Mouse (Mus musculus) hindbrain, embryonic 13.5 days (tissue): ENCODE measurements around the gene Thrb. TPM values are rescaled to one million over a fixed set of nuclear protein-coding genes. Genes with fewer than 3 reads are reported as not detected.

Experiments
- ATAC-seq: fragments of 200-750 bp; cut with Nextera tagmentation; 2 replicates; pipeline ENCODE4 v1.8.0; 2017; ENCODE audit warnings: moderate TSS enrichment; ENCODE audit not compliant: low FRiP score
- H3K27ac ChIP-seq: fragments of 300-500 bp; sonication (generic); 2 replicates; pipeline ENCODE4 v1.5.1; 2015; ENCODE audit warnings: inconsistent platforms, mild to moderate bottlenecking, moderate library complexity
- H3K27me3 ChIP-seq: fragments of 300-500 bp; sonication (generic); 2 replicates; pipeline ENCODE4 v1.6.1; 2015; ENCODE audit warnings: mild to moderate bottlenecking, inconsistent platforms
- H3K36me3 ChIP-seq: fragments of 300-500 bp; sonication (generic); 2 replicates; pipeline ENCODE4 v1.6.1; 2015; ENCODE audit warnings: mild to moderate bottlenecking, inconsistent platforms
- H3K4me1 ChIP-seq: fragments of 300-500 bp; sonication (generic); replicated peaks from 2 replicates; pipeline ENCODE4 v1.6.1; 2015; ENCODE audit warnings: inconsistent platforms
- H3K4me2 ChIP-seq: fragments of 300-500 bp; sonication (generic); 2 replicates; pipeline ENCODE4 v1.6.1; 2015; ENCODE audit warnings: inconsistent platforms, mild to moderate bottlenecking, moderate library complexity
- H3K4me3 ChIP-seq: fragments of 300-500 bp; sonication (generic); 2 replicates; pipeline ENCODE4 v1.5.1; 2015; ENCODE audit warnings: mild to moderate bottlenecking, inconsistent platforms
- H3K9ac ChIP-seq: fragments of 300-500 bp; sonication (generic); 2 replicates; pipeline ENCODE4 v1.6.1; 2015; ENCODE audit warnings: mild to moderate bottlenecking, inconsistent platforms
- H3K9me3 ChIP-seq: fragments of 300-500 bp; sonication (generic); 2 replicates; pipeline ENCODE4 v1.6.1; 2016; ENCODE audit warnings: inconsistent platforms
- WGBS: fragments of 180-500 bp; shearing (Covaris S2); methylation state at CpG from one replicate; pipeline ENCODE4 v1.1.7; 2015; 5-methylcytosine and 5-hydroxymethylcytosine counted together
- polyA plus RNA-seq: library from polyadenylated mRNA; unstranded; fragments of >200 nt; fragmentation: Nextera tagmentation; extraction: Ambion mirVana; gene quantifications from 2 replicates; pipeline ENCODE4 v1.2.1, GENCODE M21; 2015

The Thrb gene
- polyA plus RNA-seq, 1 experiment from 2014 or later, result 0.92 TPM

- no peak overlapping the region for H3K27ac ChIP-seq
- 67% methylated on average over 4 of the region's 4 CpGs for WGBS
- no peaks in the 10 kb centered on the region for H3K27me3 ChIP-seq
- no peaks in the 10 kb centered on the region for H3K4me1 ChIP-seq
- no peaks in the 10 kb centered on the region for H3K36me3 ChIP-seq
- H3K4me3 ChIP-seq, result no peak overlapping the region
- H3K9me3 ChIP-seq, result peaks cover 3% of the 10 kb centered on the region; the same call in 1 of the 2 replicates
- no peak overlapping the region for H3K4me2 ChIP-seq
- no peak for ATAC-seq
- no peak overlapping the region for H3K9ac ChIP-seq
Observed at GRCm38 (mm10) chr14:17811051-17811450, 151.0 kb downstream of the Thrb start.

- no peaks in the 10 kb centered on the region for H3K27me3 ChIP-seq
- WGBS, result 78% methylated on average over 5 of the region's 5 CpGs
Observed at GRCm38 (mm10) chr14:17812414-17812813, 152.4 kb downstream of the Thrb start.

GRCm38 (mm10) chr14:17815103-17815502 lies 155.0 kb downstream of the Thrb start:
- Histone ChIP-seq H3K9ac (no peak overlapping the region), H3K4me1 (no peaks in the 10 kb centered on the region), H3K4me2 (no peak overlapping the region), H3K36me3 (no peaks in the 10 kb centered on the region), H3K27ac (no peak overlapping the region), H3K4me3 (no peak overlapping the region), H3K9me3 (no peaks in the 10 kb centered on the region), H3K27me3 (no peaks in the 10 kb centered on the region)
- ATAC-seq, result no peak
- 77% methylated on average over 2 of the region's 2 CpGs for WGBS

More at GRCm38 (mm10) chr14:17812414-17812813, 152.4 kb downstream of the Thrb start:
- no peak for ATAC-seq
- Histone ChIP-seq H3K4me2 (no peak overlapping the region), H3K4me1 (no peaks in the 10 kb centered on the region), H3K9ac (no peak overlapping the region), H3K9me3 (no peaks in the 10 kb centered on the region), H3K4me3 (no peak overlapping the region), H3K27ac (no peak overlapping the region), H3K36me3 (no peaks in the 10 kb centered on the region)

GRCm38 (mm10) chr14:17818086-17818485 lies 158.0 kb downstream of the Thrb start:
- Histone ChIP-seq H3K27ac (no peak overlapping the region), H3K36me3 (no peaks in the 10 kb centered on the region), H3K4me2 (no peak overlapping the region), H3K4me1 (no peaks in the 10 kb centered on the region), H3K27me3 (no peaks in the 10 kb centered on the region), H3K4me3 (no peak overlapping the region), H3K9me3 (no peaks in the 10 kb centered on the region), H3K9ac (no peak overlapping the region)
- WGBS, result 91% methylated on average over 2 of the region's 2 CpGs
- no peak for ATAC-seq

GRCm38 (mm10) chr14:17822754-17823153 lies 162.7 kb downstream of the Thrb start:
- no peak for ATAC-seq
- H3K4me2 ChIP-seq, result no peak overlapping the region
- no peak overlapping the region for H3K4me3 ChIP-seq
- no peaks in the 10 kb centered on the region for H3K27me3 ChIP-seq
- H3K9me3 ChIP-seq, result no peaks in the 10 kb centered on the region
- no peaks in the 10 kb centered on the region for H3K4me1 ChIP-seq
- WGBS, result 91% methylated on average over 7 of the region's 7 CpGs
- no peak overlapping the region for H3K27ac ChIP-seq
- no peak overlapping the region for H3K9ac ChIP-seq
- H3K36me3 ChIP-seq, result no peaks in the 10 kb centered on the region

- H3K9me3 ChIP-seq, result no peaks in the 10 kb centered on the region
- H3K4me3 ChIP-seq, result no peak overlapping the region
- H3K9ac ChIP-seq, result no peak overlapping the region
- no peak for ATAC-seq
- no peaks in the 10 kb centered on the region for H3K27me3 ChIP-seq
- H3K4me2 ChIP-seq, result no peak overlapping the region
- 0 out of 2 replicates have a peak, but pooled peaks cover 3% of the 10 kb centered on the region for H3K4me1 ChIP-seq
- H3K36me3 ChIP-seq, result no peaks in the 10 kb centered on the region
- 57% methylated on average over 6 of the region's 6 CpGs for WGBS
- H3K27ac ChIP-seq, result no peak overlapping the region
Observed at GRCm38 (mm10) chr14:17827401-17827800, 167.3 kb downstream of the Thrb start.

- H3K27me3 ChIP-seq, result no peaks in the 10 kb centered on the region
- 87% methylated on average over 1 of the region's 1 CpGs for WGBS
- H3K27ac ChIP-seq, result no peak overlapping the region
- 0 out of 2 replicates have a peak, but pooled peaks cover 3% of the 10 kb centered on the region for H3K4me1 ChIP-seq
- no peak for ATAC-seq
- no peak overlapping the region for H3K4me3 ChIP-seq
- H3K36me3 ChIP-seq, result no peaks in the 10 kb centered on the region
- H3K9ac ChIP-seq, result no peak overlapping the region
- H3K4me2 ChIP-seq, result no peak overlapping the region
- no peaks in the 10 kb centered on the region for H3K9me3 ChIP-seq
Observed at GRCm38 (mm10) chr14:17835738-17836137, 175.7 kb downstream of the Thrb start.

- WGBS, result 75% methylated on average over 1 of the region's 1 CpGs
- Histone ChIP-seq H3K9me3 (no peaks in the 10 kb centered on the region), H3K4me1 (no peaks in the 10 kb centered on the region), H3K4me3 (no peak overlapping the region), H3K4me2 (no peak overlapping the region), H3K36me3 (no peaks in the 10 kb centered on the region), H3K9ac (no peak overlapping the region), H3K27me3 (no peaks in the 10 kb centered on the region), H3K27ac (no peak overlapping the region)
- no peak for ATAC-seq
Observed at GRCm38 (mm10) chr14:17836766-17837165, 176.7 kb downstream of the Thrb start.

- H3K36me3 ChIP-seq, result no peaks in the 10 kb centered on the region
- H3K9me3 ChIP-seq, result no peaks in the 10 kb centered on the region
- no peak overlapping the region for H3K9ac ChIP-seq
- no peak for ATAC-seq
- H3K4me1 ChIP-seq, result no peaks in the 10 kb centered on the region
- WGBS, result 85% methylated on average over 5 of the region's 5 CpGs
- no peak overlapping the region for H3K4me3 ChIP-seq
- no peaks in the 10 kb centered on the region for H3K27me3 ChIP-seq
- no peak overlapping the region for H3K27ac ChIP-seq
- H3K4me2 ChIP-seq, result no peak overlapping the region
Observed at GRCm38 (mm10) chr14:17845003-17845697, 185.1 kb downstream of the Thrb start.

- H3K9me3 ChIP-seq, result no peaks in the 10 kb centered on the region
- H3K4me3 ChIP-seq, result no peak overlapping the region
- ATAC-seq, result no peak
- no peak overlapping the region for H3K27ac ChIP-seq
- H3K4me2 ChIP-seq, result no peak overlapping the region
- H3K27me3 ChIP-seq, result no peaks in the 10 kb centered on the region
- H3K9ac ChIP-seq, result no peak overlapping the region
- H3K36me3 ChIP-seq, result no peaks in the 10 kb centered on the region
- no peaks in the 10 kb centered on the region for H3K4me1 ChIP-seq
- 84% methylated on average over 6 of the region's 6 CpGs for WGBS
Observed at GRCm38 (mm10) chr14:17845871-17846270, 185.8 kb downstream of the Thrb start.

- no peaks in the 10 kb centered on the region for H3K4me1 ChIP-seq
- no peak overlapping the region for H3K27ac ChIP-seq
- no peak for ATAC-seq
Observed at GRCm38 (mm10) chr14:17846700-17847099, 186.6 kb downstream of the Thrb start.

GRCm38 (mm10) chr14:17847211-17847610 lies 187.2 kb downstream of the Thrb start:
- Histone ChIP-seq H3K27ac (no peak overlapping the region), H3K9me3 (no peaks in the 10 kb centered on the region), H3K4me2 (no peak overlapping the region), H3K36me3 (no peaks in the 10 kb centered on the region), H3K9ac (no peak overlapping the region), H3K4me1 (no peaks in the 10 kb centered on the region), H3K4me3 (no peak overlapping the region), H3K27me3 (no peaks in the 10 kb centered on the region)
- ATAC-seq, result no peak
- 56% methylated on average over 8 of the region's 8 CpGs for WGBS

More at GRCm38 (mm10) chr14:17846700-17847099, 186.6 kb downstream of the Thrb start:
- Histone ChIP-seq H3K4me3 (no peak overlapping the region), H3K9ac (no peak overlapping the region), H3K36me3 (no peaks in the 10 kb centered on the region), H3K4me2 (no peak overlapping the region), H3K27me3 (no peaks in the 10 kb centered on the region), H3K9me3 (no peaks in the 10 kb centered on the region)
- whole genome bisulfite sequencing, result 79% methylated on average over 2 of the region's 2 CpGs

GRCm38 (mm10) chr14:17850355-17850754 lies 190.3 kb downstream of the Thrb start:
- no peaks in the 10 kb centered on the region for H3K4me1 ChIP-seq
- H3K4me2 ChIP-seq, result no peak overlapping the region
- H3K9ac ChIP-seq, result no peak overlapping the region
- H3K4me3 ChIP-seq, result no peak overlapping the region
- no peak overlapping the region for H3K27ac ChIP-seq
- no peaks in the 10 kb centered on the region for H3K27me3 ChIP-seq
- no peaks in the 10 kb centered on the region for H3K36me3 ChIP-seq
- ATAC-seq, result no peak
- 53% methylated on average over 4 of the region's 4 CpGs for WGBS
- no peaks in the 10 kb centered on the region for H3K9me3 ChIP-seq
